Mouse (Mus musculus) kidney, postnatal 0 days (tissue): ENCODE data around the gene Dclk1. TPM values are rescaled to one million over a fixed set of nuclear protein-coding genes. Genes with fewer than 3 reads are reported as not detected.

ENCODE experiments used
- ATAC-seq: fragments of 200-750 bp; cut with Nextera tagmentation; replicated peaks from 2 replicates; pipeline ENCODE4 v1.8.0; 2017; ENCODE audit warnings: low read depth, moderate number of reproducible peaks, moderate TSS enrichment, moderate library complexity; ENCODE audit not compliant: low FRiP score
- DNase-seq: peaks from one replicate; pipeline ENCODE4 v3.0.0-alpha.2; 2016; ENCODE audit warnings: low spot score
- H3K27ac ChIP-seq: fragments of 300-500 bp; sonication (generic); 2 replicates; pipeline ENCODE4 v1.5.1; 2014; ENCODE audit warnings: mild to moderate bottlenecking
- H3K27me3 ChIP-seq: fragments of 300-500 bp; sonication (generic); 2 replicates; pipeline ENCODE4 v1.6.1; 2014; ENCODE audit warnings: low read length, mixed read lengths; ENCODE audit not compliant: insufficient read depth
- H3K36me3 ChIP-seq: fragments of 300-500 bp; sonication (generic); 2 replicates; pipeline ENCODE4 v1.6.1; 2014; ENCODE audit warnings: low read length, mixed read lengths; ENCODE audit not compliant: insufficient read depth
- H3K4me1 ChIP-seq: fragments of 300-500 bp; sonication (generic); replicated peaks from 2 replicates; pipeline ENCODE4 v1.6.1; 2014; ENCODE audit warnings: antibody characterized with exemption, low read length, mixed read lengths; ENCODE audit not compliant: insufficient read depth
- H3K4me2 ChIP-seq: fragments of 300-500 bp; sonication (generic); 2 replicates; pipeline ENCODE4 v1.6.1; 2014; ENCODE audit warnings: mild to moderate bottlenecking, low read length, moderate library complexity, mixed read lengths
- H3K4me3 ChIP-seq: fragments of 300-500 bp; sonication (generic); replicated peaks from 2 replicates; pipeline ENCODE4 v1.5.1; 2014; ENCODE audit warnings: low read depth, low read length
- H3K9ac ChIP-seq: fragments of 300-500 bp; sonication (generic); 2 replicates; pipeline ENCODE4 v1.6.1; 2014; ENCODE audit warnings: low read depth, low read length
- H3K9me3 ChIP-seq: fragments of 300-500 bp; sonication (generic); replicated peaks from 2 replicates; pipeline ENCODE4 v1.6.1; 2016; ENCODE audit warnings: low read length, inconsistent platforms, mixed read lengths
- CTCF ChIP-seq: IDR thresholded peaks from 2 replicates; pipeline ENCODE4 v1.5.1; 2016; ENCODE audit warnings: antibody characterized with exemption, low read depth, mild to moderate bottlenecking, moderate library complexity
- WGBS: fragments of 180-500 bp; shearing (Covaris S2); extraction: QIAGEN DNeasy Blood & Tissue Kit; methylation state at CpG from one replicate; pipeline ENCODE4 v1.1.7; 2014; 5-methylcytosine and 5-hydroxymethylcytosine counted together
- polyA plus RNA-seq: library from polyadenylated mRNA; unstranded; fragments of >200 nt; fragmentation: Nextera tagmentation; extraction: Ambion mirVana; gene quantifications from 2 replicates; pipeline ENCODE4 v1.2.1, GENCODE M21; 2015

Dclk1 gene
- polyA plus RNA-seq, 1 experiment from 2014 or later: 18.3 TPM

DNA sequence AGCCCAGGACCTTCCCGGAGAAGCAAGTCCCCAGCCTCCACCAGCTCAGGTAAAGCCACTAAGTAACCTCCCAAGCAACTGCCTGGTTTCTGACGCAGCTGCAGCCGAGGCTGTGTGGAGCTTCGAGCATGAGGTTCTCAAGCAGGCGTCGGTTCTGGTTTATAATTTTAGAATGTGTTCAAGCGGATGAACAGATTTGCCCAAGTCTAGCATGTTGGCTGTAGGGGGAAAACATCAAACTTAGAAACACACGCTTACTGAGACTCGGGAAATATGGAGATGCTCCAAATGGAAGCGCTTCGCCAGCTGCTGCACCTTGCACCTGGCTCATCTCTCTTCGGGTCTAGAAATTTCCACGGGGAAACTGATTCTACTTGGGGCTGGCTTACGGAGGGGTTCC is 208.9 kb downstream of the Dclk1 start:
- no peak for TF ChIP-seq CTCF
- Histone ChIP-seq H3K27me3 (no peaks in the 10 kb centered on the region), H3K9ac (no peak overlapping the region), H3K4me2 (no peak overlapping the region), H3K36me3 (no peaks in the 10 kb centered on the region), H3K4me3 (no peak overlapping the region), H3K9me3 (no peaks in the 10 kb centered on the region), H3K27ac (no peak overlapping the region), H3K4me1 (no peaks in the 10 kb centered on the region)
- ATAC-seq (no peak), DNase-seq (no peak)
- WGBS: 95% methylated on average over 14 of the region's 14 CpGs

DNA sequence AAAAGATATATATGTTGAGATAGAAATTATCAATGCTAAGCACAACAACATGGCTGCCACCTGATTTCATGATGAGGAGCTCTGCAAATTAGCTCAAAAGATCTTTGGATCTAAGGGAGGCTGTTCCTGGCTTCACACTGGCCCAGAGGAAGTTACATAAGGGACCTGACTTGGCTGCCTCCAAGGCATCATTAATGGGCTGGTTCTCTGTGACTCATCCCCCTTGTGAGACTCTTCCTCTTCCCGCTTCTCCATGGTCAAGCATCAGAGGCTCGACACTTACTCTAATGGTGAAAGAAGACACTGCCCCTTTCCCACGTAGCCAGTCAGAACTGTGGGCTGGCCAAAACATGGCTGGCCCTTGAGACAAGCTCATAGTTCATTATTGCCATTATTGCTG is 209.7 kb downstream of the Dclk1 start:
- Histone ChIP-seq H3K4me1 (no peaks in the 10 kb centered on the region), H3K27me3 (no peaks in the 10 kb centered on the region), H3K4me3 (no peak overlapping the region), H3K4me2 (no peak overlapping the region), H3K9me3 (no peaks in the 10 kb centered on the region), H3K36me3 (no peaks in the 10 kb centered on the region), H3K27ac (no peak overlapping the region), H3K9ac (no peak overlapping the region)
- 67% methylated on average over 3 of the region's 3 CpGs for WGBS
- ATAC-seq (no peak), DNase-seq (no peak)
- no peak for TF ChIP-seq CTCF

DNA sequence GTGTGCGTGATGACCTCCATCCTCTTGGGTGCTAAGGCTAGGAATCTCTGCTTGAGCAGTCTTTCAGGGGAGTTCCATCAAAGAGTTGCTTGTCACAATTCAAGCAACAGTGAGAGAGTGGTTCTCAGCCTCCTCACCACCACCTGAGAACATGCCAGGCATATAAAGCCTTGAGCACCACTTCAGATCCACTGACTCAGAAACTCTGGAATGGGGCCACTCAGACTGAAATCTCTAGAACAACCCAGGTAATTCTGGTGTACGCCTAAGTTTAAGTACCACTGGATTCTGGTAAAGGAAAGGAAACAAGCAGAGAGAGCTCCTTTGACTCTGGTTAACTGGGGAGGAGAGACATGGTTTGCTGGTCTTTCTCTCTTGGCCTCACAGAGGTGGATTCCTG is 210.3 kb downstream of the Dclk1 start:
- no peaks in the 10 kb centered on the region for H3K27me3 ChIP-seq
- no peaks in the 10 kb centered on the region for H3K4me1 ChIP-seq
- no peak for ATAC-seq
- H3K36me3 ChIP-seq: no peaks in the 10 kb centered on the region
- H3K4me2 ChIP-seq: no peak overlapping the region
- WGBS: 88% methylated on average over 2 of the region's 2 CpGs
- no peak overlapping the region for H3K4me3 ChIP-seq
- no peak for TF ChIP-seq CTCF
- no peaks in the 10 kb centered on the region for H3K9me3 ChIP-seq
- DNase-seq: no peak
- no peak overlapping the region for H3K27ac ChIP-seq
- H3K9ac ChIP-seq: no peak overlapping the region

DNA sequence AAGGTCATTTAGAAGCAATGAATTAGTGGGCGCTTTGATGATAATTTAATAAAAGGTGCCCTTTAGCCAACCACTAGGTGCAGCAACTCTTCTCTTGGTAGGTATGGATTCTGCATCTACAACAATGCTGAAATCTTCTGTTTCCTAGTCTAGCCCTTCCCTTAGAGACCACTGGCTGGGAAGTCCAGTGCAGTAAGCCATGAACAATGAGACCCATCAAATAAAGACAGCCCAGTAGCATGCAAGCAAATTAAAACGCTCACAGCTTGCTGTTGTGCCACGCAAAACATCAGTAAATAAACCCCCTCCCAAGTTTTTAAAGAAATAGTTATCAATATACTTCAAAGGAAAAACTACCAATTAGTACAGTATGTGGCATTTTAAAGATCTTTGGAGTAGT is 218.9 kb downstream of the Dclk1 start:
- Histone ChIP-seq H3K27ac (no peak overlapping the region), H3K36me3 (no peaks in the 10 kb centered on the region), H3K4me1 (no peaks in the 10 kb centered on the region), H3K4me2 (no peak overlapping the region), H3K27me3 (no peaks in the 10 kb centered on the region), H3K9me3 (no peaks in the 10 kb centered on the region), H3K4me3 (no peak overlapping the region), H3K9ac (no peak overlapping the region)
- DNase-seq (no peak), ATAC-seq (no peak)
- WGBS: 68% methylated on average over 3 of the region's 3 CpGs
- no peak for TF ChIP-seq CTCF

DNA sequence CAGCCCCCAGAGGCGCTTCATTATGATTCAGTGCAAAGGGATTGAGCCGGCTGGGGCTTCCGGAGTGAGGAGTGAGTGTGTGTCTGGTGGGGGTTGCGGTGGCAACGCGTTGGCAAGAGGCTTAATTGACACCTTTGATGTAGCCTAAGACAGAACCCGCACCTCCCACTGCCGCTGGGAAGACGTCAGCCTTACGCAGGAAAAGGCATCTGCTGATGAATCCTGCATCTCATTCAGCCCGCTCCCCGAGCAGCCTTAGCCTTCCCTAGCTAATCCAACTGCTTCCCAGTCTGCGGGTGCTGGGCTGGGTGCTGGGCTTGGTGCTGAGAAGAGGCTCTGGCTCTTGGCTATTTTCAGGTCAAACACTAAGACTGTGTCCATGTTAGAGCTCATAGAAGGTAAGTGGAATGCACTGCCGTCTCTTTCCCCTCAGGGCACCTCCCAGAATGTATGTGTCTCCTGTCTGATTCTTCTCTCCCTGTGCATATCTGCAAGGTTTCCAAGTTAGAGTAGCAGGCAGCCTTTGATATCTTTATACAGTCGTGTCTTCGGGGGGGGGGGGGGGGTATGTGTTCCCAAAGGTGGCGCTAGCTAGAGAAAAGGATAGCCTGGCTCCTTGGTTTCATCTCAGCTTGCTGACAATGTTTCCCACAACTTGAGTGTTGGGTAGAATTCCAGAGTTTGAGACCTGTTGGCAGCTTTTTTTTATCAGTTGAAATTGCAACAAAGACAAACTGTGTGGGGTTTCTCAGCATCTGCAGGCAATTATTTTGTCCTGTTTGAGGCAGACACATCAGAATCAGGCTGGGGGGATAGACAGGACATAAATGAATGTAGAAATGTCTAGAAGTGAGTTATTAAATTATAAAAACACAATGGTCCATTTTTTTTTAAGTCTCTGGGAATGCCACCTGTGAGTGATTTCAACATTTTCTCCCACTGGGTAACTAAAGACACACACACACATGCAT is 219.8 kb downstream of the Dclk1 start:
- Histone ChIP-seq H3K9me3 (no peaks in the 10 kb centered on the region), H3K27ac (no peak overlapping the region), H3K9ac (no peak overlapping the region), H3K4me1 (no peaks in the 10 kb centered on the region), H3K4me2 (peak overlapping the region; percentile 62), H3K4me3 (peak overlapping the region; percentile 14; the same call in 1 of the 2 replicates), H3K36me3 (no peaks in the 10 kb centered on the region), H3K27me3 (no peaks in the 10 kb centered on the region)
- ATAC-seq: peak; percentile 49; the same call in 1 of the 2 replicates
- TF ChIP-seq CTCF: no peak
- 3% methylated on average over 17 of the region's 17 CpGs for WGBS
- peak; percentile 47 for DNase-seq

DNA sequence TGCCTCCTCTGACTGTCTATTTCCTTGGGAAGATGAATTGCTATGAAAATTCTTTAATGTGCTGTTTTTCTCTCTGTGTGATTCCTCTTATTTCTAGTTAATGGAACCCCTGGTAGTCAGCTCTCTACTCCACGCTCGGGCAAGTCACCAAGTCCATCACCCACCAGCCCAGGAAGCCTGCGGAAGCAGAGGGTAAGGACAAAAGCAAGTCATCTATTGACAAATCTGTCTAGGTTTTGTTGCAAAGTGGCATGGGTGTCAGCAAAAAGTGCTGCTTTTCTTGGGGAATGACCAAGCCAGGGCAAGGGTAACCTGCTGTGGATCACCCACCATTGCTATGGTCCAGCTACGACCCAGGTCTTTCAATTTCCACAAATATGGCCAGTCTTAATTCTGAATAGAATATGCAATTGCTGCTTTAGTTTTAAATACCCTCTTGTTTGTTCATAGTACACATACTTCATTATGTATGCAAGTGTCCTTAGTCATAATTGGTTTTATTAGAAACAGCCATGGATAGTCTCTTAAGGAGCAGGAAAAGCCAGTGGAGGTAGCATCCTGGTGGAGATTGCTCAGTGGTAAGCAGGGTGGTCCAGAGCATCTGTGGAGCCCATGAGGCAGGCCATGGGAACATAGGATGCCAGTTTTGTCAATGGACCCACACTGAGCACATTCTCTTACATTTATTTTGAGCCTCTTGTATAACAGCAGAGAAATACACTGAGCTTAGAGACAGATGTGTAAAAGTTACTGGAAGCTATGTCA is 220.9 kb downstream of the Dclk1 start:
- Histone ChIP-seq H3K4me1 (no peaks in the 10 kb centered on the region), H3K4me2 (no peak overlapping the region), H3K9ac (no peak overlapping the region), H3K4me3 (no peak overlapping the region), H3K27ac (no peak overlapping the region), H3K9me3 (no peaks in the 10 kb centered on the region), H3K36me3 (no peaks in the 10 kb centered on the region), H3K27me3 (no peaks in the 10 kb centered on the region)
- ATAC-seq (no peak), DNase-seq (no peak)
- TF ChIP-seq CTCF: no peak
- WGBS: 97% methylated on average over 4 of the region's 4 CpGs
